Mouse (Mus musculus): ENCODE data around the gene Rexo2. TPM values are rescaled to one million over a fixed set of nuclear protein-coding genes. Genes with fewer than 3 reads are reported as not detected.

Gene Rexo2
- total RNA-seq, 1 experiment from 2014 or later, result 94.2 TPM

Small RNA genes within 50 kb of the gene (microRNA-seq; reads per million reads assigned to microRNA genes)
- 0 reads per million in 2 experiments for gene Gm23653

Other genes starting within 250 kb of the Rexo2 start
- 4.9 and 8.0 TPM in 2 replicates for gene Nxpe2, start 127.2 kb downstream of the Rexo2 start, total RNA-seq (2021)
- 63.2 and 67.5 TPM in 2 replicates for gene Rbm7, start 14.7 kb upstream of the Rexo2 start, total RNA-seq (2021)
- gene Gm5617, start 14.8 kb upstream of the Rexo2 start, total RNA-seq (2021), result 42.8 and 47.2 TPM in 2 replicates
- 14.4 and 20.7 TPM in 2 replicates for gene Nnmt, start 124.5 kb upstream of the Rexo2 start, total RNA-seq (2021)

All from adrenal gland, postnatal 14 days (tissue).